Mouse (Mus musculus): ENCODE measurements at regions not wholly inside any gene's neighbourhood (a gene's known extent, or its start where the extent isn't known, plus 50 kb on each side); places are given as distances from the start of the nearest gene placed in this dataset.

GRCm38 (mm10) chr4:89043982-89044381 lies 92.9 kb upstream of the Mtap start:
- no peak overlapping the region for H3K27ac ChIP-seq (ENCODE audit: control insufficient read depth, insufficient read depth, low read depth, low read length)
- no peak overlapping the region for H3K4me3 ChIP-seq (ENCODE audit: control insufficient read depth, low read depth, low read length)

DNA sequence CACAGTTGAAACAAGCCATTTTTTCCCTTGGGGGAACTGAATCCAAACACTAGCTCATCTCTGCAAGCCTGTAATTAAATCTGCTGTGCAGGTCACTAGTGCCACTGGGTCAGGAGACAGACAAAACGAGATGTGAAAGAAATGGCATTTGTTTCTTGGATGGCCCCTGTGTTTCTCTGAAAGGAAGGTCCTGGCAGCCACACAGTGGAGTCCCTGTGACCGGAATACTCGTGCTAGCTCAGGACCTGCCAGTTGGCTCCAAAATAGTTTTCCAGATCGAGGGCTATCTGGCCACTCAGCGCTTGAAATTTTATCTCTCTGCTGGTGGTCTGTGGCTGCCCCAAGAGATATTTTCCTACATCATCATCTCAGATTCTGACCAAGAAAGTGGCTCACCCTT lies 96.1 kb upstream of the Mtap start:
- H3K27ac ChIP-seq (ENCODE audit: control insufficient read depth, insufficient read depth, low read depth, low read length): no peak overlapping the region
- TF ChIP-seq CTCF (IDR thresholded peaks at IDR 0.05; ENCODE audit: control insufficient read depth, insufficient read depth, insufficient replicate concordance, low read depth, low read length): no peak
- no peak for TF ChIP-seq POLR2A (IDR thresholded peaks at IDR 0.05; ENCODE audit: control insufficient read depth, low read depth, low read length)
- H3K4me3 ChIP-seq (ENCODE audit: control insufficient read depth, low read depth, low read length): no peak overlapping the region
- no peaks in the 10 kb centered on the region for H3K36me3 ChIP-seq (ENCODE audit: control insufficient read depth, insufficient read depth, low read length)
- H3K27me3 ChIP-seq (ENCODE audit: control insufficient read depth, insufficient read depth, low read length): no peaks in the 10 kb centered on the region
- no peaks in the 10 kb centered on the region for H3K4me1 ChIP-seq (ENCODE audit: control insufficient read depth, insufficient read depth, low read length)

More at GRCm38 (mm10) chr4:89043982-89044381, 92.9 kb upstream of the Mtap start:
- Histone ChIP-seq H3K36me3 (ENCODE audit: control insufficient read depth, insufficient read depth, low read length) (no peaks in the 10 kb centered on the region), H3K4me1 (ENCODE audit: control insufficient read depth, insufficient read depth, low read length) (no peaks in the 10 kb centered on the region), H3K27me3 (ENCODE audit: control insufficient read depth, insufficient read depth, low read length) (no peaks in the 10 kb centered on the region)
- TF ChIP-seq POLR2A (IDR thresholded peaks at IDR 0.05; ENCODE audit: control insufficient read depth, low read depth, low read length): no peak
- no peak for TF ChIP-seq CTCF (IDR thresholded peaks at IDR 0.05; ENCODE audit: control insufficient read depth, insufficient read depth, insufficient replicate concordance, low read depth, low read length)

- Histone ChIP-seq H3K4me1 (ENCODE audit: control insufficient read depth, insufficient read depth, low read length) (no peaks in the 10 kb centered on the region), H3K36me3 (ENCODE audit: control insufficient read depth, insufficient read depth, low read length) (no peaks in the 10 kb centered on the region), H3K4me3 (ENCODE audit: control insufficient read depth, low read depth, low read length) (no peak overlapping the region), H3K27me3 (ENCODE audit: control insufficient read depth, insufficient read depth, low read length) (no peaks in the 10 kb centered on the region), H3K27ac (ENCODE audit: control insufficient read depth, insufficient read depth, low read depth, low read length) (no peak overlapping the region)
- no peak for TF ChIP-seq CTCF (IDR thresholded peaks at IDR 0.05; ENCODE audit: control insufficient read depth, insufficient read depth, insufficient replicate concordance, low read depth, low read length)
- TF ChIP-seq POLR2A (IDR thresholded peaks at IDR 0.05; ENCODE audit: control insufficient read depth, low read depth, low read length): no peak
Observed at GRCm38 (mm10) chr4:89038906-89039305, 98.0 kb upstream of the Mtap start.

GRCm38 (mm10) chr4:89038135-89038534 lies 98.8 kb upstream of the Mtap start:
- Histone ChIP-seq H3K36me3 (ENCODE audit: control insufficient read depth, insufficient read depth, low read length) (no peaks in the 10 kb centered on the region), H3K4me1 (ENCODE audit: control insufficient read depth, insufficient read depth, low read length) (no peaks in the 10 kb centered on the region), H3K27ac (ENCODE audit: control insufficient read depth, insufficient read depth, low read depth, low read length) (no peak overlapping the region), H3K27me3 (ENCODE audit: control insufficient read depth, insufficient read depth, low read length) (no peaks in the 10 kb centered on the region), H3K4me3 (ENCODE audit: control insufficient read depth, low read depth, low read length) (no peak overlapping the region)
- TF ChIP-seq POLR2A (IDR thresholded peaks at IDR 0.05; ENCODE audit: control insufficient read depth, low read depth, low read length) (no peak), CTCF (IDR thresholded peaks at IDR 0.05; ENCODE audit: control insufficient read depth, insufficient read depth, insufficient replicate concordance, low read depth, low read length) (no peak)

- H3K36me3 ChIP-seq (ENCODE audit: control insufficient read depth, insufficient read depth, low read length): no peaks in the 10 kb centered on the region
- no peaks in the 10 kb centered on the region for H3K4me1 ChIP-seq (ENCODE audit: control insufficient read depth, insufficient read depth, low read length)
- no peaks in the 10 kb centered on the region for H3K27me3 ChIP-seq (ENCODE audit: control insufficient read depth, insufficient read depth, low read length)
- no peak overlapping the region for H3K4me3 ChIP-seq (ENCODE audit: control insufficient read depth, low read depth, low read length)
- no peak overlapping the region for H3K27ac ChIP-seq (ENCODE audit: control insufficient read depth, insufficient read depth, low read depth, low read length)
- TF ChIP-seq POLR2A (IDR thresholded peaks at IDR 0.05; ENCODE audit: control insufficient read depth, low read depth, low read length) (no peak), CTCF (IDR thresholded peaks at IDR 0.05; ENCODE audit: control insufficient read depth, insufficient read depth, insufficient replicate concordance, low read depth, low read length) (no peak)
Observed at GRCm38 (mm10) chr4:89034822-89035221, 102.1 kb upstream of the Mtap start.

DNA sequence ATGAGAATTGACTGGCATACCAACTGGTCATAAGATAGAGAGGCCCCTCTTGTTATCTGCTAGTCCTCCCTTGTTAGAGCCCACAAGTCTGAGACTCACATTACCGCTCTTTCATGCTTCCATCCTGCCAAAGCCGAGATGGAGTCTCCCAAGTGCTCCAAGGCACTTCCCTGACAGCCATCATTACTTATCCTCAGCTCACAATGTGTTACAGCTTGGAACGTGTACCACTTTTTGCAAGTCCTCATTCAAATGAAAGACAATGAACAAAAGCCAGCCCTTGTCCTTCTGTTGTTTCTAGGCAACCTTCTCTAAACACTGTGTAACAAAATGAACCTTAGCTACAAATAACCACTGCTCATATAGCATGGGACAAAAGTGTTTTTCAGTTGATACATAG lies 102.6 kb upstream of the Mtap start:
- TF ChIP-seq CTCF (IDR thresholded peaks at IDR 0.05; ENCODE audit: control insufficient read depth, insufficient read depth, insufficient replicate concordance, low read depth, low read length): no peak
- no peak for TF ChIP-seq POLR2A (IDR thresholded peaks at IDR 0.05; ENCODE audit: control insufficient read depth, low read depth, low read length)
- H3K27me3 ChIP-seq (ENCODE audit: control insufficient read depth, insufficient read depth, low read length): no peaks in the 10 kb centered on the region
- no peaks in the 10 kb centered on the region for H3K4me1 ChIP-seq (ENCODE audit: control insufficient read depth, insufficient read depth, low read length)
- H3K27ac ChIP-seq (ENCODE audit: control insufficient read depth, insufficient read depth, low read depth, low read length): no peak overlapping the region
- H3K4me3 ChIP-seq (ENCODE audit: control insufficient read depth, low read depth, low read length): no peak overlapping the region
- H3K36me3 ChIP-seq (ENCODE audit: control insufficient read depth, insufficient read depth, low read length): no peaks in the 10 kb centered on the region

DNA sequence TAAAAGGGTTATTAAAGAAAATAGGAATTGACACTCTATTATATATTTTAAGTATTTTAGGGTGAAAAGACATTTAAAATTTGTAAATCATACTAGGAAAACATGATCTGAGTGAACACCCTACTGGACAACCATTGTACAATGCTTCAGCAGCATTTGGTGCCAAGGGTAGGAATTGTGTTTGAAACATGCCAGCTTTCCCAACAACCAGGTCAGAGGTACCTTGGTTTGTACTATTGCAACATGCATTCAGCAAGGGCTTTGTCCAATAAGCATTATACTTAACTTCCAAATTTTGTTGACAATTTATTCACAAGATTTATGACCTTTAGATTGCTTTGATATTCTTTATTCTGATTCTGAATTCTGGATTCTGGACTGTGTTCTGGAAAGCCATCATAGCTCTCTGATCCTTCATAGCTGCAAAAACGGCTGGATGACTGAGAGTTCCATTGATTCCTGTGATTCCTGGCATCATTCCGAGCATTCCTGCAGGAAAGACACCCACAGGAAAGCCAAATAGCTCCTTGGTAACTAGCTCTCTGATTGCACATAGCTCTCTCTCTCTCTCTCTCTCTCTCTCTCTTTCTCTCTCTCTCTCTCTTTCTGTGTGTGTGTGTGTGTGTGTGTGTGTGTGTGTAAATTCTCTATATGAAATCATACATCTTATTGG lies 124.1 kb upstream of the Mtap start:
- H3K36me3 ChIP-seq (ENCODE audit: control insufficient read depth, insufficient read depth, low read length): no peaks in the 10 kb centered on the region

More for the DNA sequence above, 124.1 kb upstream of the Mtap start:
- Histone ChIP-seq H3K4me3 (ENCODE audit: control insufficient read depth, low read depth, low read length) (no peak overlapping the region), H3K27ac (ENCODE audit: control insufficient read depth, insufficient read depth, low read depth, low read length) (no peak overlapping the region), H3K27me3 (ENCODE audit: control insufficient read depth, insufficient read depth, low read length) (no peaks in the 10 kb centered on the region), H3K4me1 (ENCODE audit: control insufficient read depth, insufficient read depth, low read length) (peaks cover 3% of the 10 kb centered on the region; the same call in 1 of the 2 replicates)
- TF ChIP-seq CTCF (IDR thresholded peaks at IDR 0.05; ENCODE audit: control insufficient read depth, insufficient read depth, insufficient replicate concordance, low read depth, low read length) (no peak), POLR2A (IDR thresholded peaks at IDR 0.05; ENCODE audit: control insufficient read depth, low read depth, low read length) (no peak)

Measured in testis, adult 2 months (tissue).